Mouse (Mus musculus) limb, embryonic 14.5 days (tissue): ENCODE results near the gene Slc6a3. TPM values are rescaled to one million over a fixed set of nuclear protein-coding genes. Genes with fewer than 3 reads are reported as not detected.

Source experiments
- ATAC-seq: fragments of 200-750 bp; cut with Nextera tagmentation; 2 replicates; pipeline ENCODE4 v1.8.0; 2017; ENCODE audit warnings: low read depth, moderate number of reproducible peaks, moderate TSS enrichment; ENCODE audit not compliant: low FRiP score
- DNase-seq: peaks from one replicate; pipeline ENCODE4 v3.0.0-alpha.2; 2015; ENCODE audit warnings: low spot score
- H3K27ac ChIP-seq: fragments of 300-500 bp; sonication (generic); replicated peaks from 2 replicates; pipeline ENCODE4 v1.5.1; 2014; ENCODE audit warnings: low read depth, mild to moderate bottlenecking, low read length, moderate library complexity, mixed read lengths
- H3K27me3 ChIP-seq: fragments of 300-500 bp; sonication (generic); 2 replicates; pipeline ENCODE4 v1.6.1; 2014; ENCODE audit warnings: low read length, mixed read lengths; ENCODE audit not compliant: control insufficient read depth, insufficient read depth
- H3K36me3 ChIP-seq: fragments of 300-500 bp; sonication (generic); 2 replicates; pipeline ENCODE4 v1.6.1; 2014; ENCODE audit warnings: mild to moderate bottlenecking, low read length, moderate library complexity, mixed read lengths; ENCODE audit not compliant: control insufficient read depth, insufficient read depth
- H3K4me1 ChIP-seq: fragments of 300-500 bp; sonication (generic); 2 replicates; pipeline ENCODE4 v1.6.1; 2014; ENCODE audit warnings: antibody characterized with exemption, low read length, mixed read lengths; ENCODE audit not compliant: control insufficient read depth, insufficient read depth
- H3K4me2 ChIP-seq: fragments of 300-500 bp; sonication (generic); replicated peaks from 2 replicates; pipeline ENCODE4 v1.6.1; 2014; ENCODE audit warnings: low read depth, mild to moderate bottlenecking, low read length, moderate library complexity; ENCODE audit not compliant: severe bottlenecking
- H3K4me3 ChIP-seq: fragments of 300-500 bp; sonication (generic); replicated peaks from 2 replicates; pipeline ENCODE4 v1.5.1; 2014; ENCODE audit warnings: low read length
- H3K9ac ChIP-seq: fragments of 300-500 bp; sonication (generic); 2 replicates; pipeline ENCODE4 v1.6.1; 2014; ENCODE audit warnings: mild to moderate bottlenecking, low read depth, low read length, moderate library complexity; ENCODE audit not compliant: severe bottlenecking
- H3K9me3 ChIP-seq: fragments of 300-500 bp; sonication (generic); 2 replicates; pipeline ENCODE4 v1.6.1; 2016; ENCODE audit warnings: low read length; ENCODE audit not compliant: control insufficient read depth
- POLR2A ChIP-seq: fragments of 200-500 bp; IDR thresholded peaks from 2 replicates; pipeline ENCODE4 v1.8.0; 2012; ENCODE audit warnings: inconsistent platforms, mild to moderate bottlenecking, moderate library complexity, borderline replicate concordance; ENCODE audit not compliant: insufficient read depth, insufficient read length; ENCODE audit errors: extremely low read depth
- WGBS: fragments of 180-500 bp; shearing (Covaris S2); extraction: QIAGEN DNeasy Blood & Tissue Kit; methylation state at CpG from one replicate; pipeline ENCODE4 v1.1.7; 2014; 5-methylcytosine and 5-hydroxymethylcytosine counted together
- polyA plus RNA-seq, 2 experiments: library from polyadenylated mRNA; depleted of rRNA in 1 of 2; stranded (reverse) in 1 of 2; unstranded in 1 of 2; fragments of >200 nt; fragmentation: Nextera tagmentation in 1 of 2; extraction: Ambion mirVana in 1 of 2; gene quantifications; 2 replicates each; pipeline versions ENCODE4 v1.2.1 to v1.2.3; 2012 to 2014

The Slc6a3 gene
- polyA plus RNA-seq, 2 experiments = 0.06 to 0.14 TPM

DNA sequence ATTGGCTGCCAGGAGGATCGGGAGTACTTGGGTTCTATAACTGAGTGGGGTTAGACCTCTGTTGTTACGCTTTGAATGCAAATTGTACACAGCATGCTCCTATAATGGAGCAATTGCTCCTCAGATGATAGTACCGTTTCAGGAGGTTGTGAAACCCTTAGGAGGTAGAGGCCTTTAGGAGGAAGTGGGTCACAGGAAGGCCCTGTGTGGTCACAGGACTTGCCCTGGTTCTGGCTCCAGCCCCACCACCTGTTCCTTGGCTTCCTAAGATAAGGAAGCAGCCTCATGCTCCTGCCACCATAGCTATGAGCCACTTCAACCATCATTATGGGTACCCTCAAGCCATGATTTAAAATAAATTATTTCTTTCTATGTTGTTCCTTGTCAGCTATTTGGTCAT, 54.9 kb downstream of the Slc6a3 start:
- WGBS = 71% methylated on average over 3 of the region's 3 CpGs
- Histone ChIP-seq H3K27ac (no peak overlapping the region), H3K4me2 (no peak overlapping the region), H3K4me3 (no peak overlapping the region), H3K9me3 (no peaks in the 10 kb centered on the region), H3K27me3 (no peaks in the 10 kb centered on the region), H3K36me3 (no peaks in the 10 kb centered on the region), H3K4me1 (no peaks in the 10 kb centered on the region), H3K9ac (no peak overlapping the region)
- TF ChIP-seq POLR2A = no peak
- DNase-seq = no peak
- ATAC-seq = no peak

DNA sequence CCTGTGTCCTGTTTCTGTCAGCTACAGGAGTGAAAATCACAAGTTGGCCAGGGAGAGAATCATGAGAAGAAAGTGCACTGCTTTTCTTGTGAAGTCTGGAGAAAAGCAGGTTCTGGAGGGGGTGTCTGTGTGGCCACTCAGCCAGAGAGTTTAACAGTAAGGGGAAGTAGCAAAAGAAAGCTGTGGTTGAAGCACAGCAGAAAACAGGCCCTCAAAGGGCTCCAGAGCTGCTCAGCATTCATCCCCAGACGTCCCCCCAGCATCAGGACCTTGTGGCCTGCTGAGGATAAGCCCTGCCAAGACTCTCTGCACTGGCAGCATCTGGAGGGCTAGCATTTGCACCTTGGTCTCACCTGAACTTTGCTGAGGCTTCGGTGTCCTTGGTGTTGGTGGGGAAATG, 56.0 kb downstream of the Slc6a3 start:
- no peaks in the 10 kb centered on the region for H3K4me1 ChIP-seq
- no peak overlapping the region for H3K4me3 ChIP-seq
- no peak for DNase-seq
- 40% methylated on average over 2 of the region's 2 CpGs for WGBS
- H3K27me3 ChIP-seq = no peaks in the 10 kb centered on the region
- no peaks in the 10 kb centered on the region for H3K9me3 ChIP-seq
- H3K27ac ChIP-seq = no peak overlapping the region
- H3K9ac ChIP-seq = no peak overlapping the region
- TF ChIP-seq POLR2A = no peak
- H3K36me3 ChIP-seq = no peaks in the 10 kb centered on the region
- no peak for ATAC-seq
- H3K4me2 ChIP-seq = no peak overlapping the region

DNA sequence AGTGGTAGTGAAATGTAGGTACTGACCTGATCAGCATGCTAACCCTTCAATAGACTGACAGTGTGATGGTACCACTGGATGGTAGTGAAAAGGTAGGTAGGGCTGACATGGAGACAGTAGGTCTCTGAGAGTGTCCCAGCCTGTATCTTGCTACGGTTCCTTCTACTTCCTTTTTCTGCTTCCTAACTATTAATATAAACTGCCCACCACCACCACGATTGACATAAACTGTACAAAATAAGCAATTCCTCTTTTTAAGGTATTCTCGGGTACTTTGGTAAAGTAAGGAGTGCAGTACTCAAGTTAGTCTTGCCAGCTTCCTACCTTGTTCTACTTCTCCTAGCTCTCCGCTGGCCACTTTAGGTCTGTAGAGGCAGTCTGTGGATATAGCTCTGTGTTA, 59.7 kb downstream of the Slc6a3 start:
- H3K9me3 ChIP-seq = no peaks in the 10 kb centered on the region
- H3K4me1 ChIP-seq = no peaks in the 10 kb centered on the region
- TF ChIP-seq POLR2A = no peak
- no peak overlapping the region for H3K27ac ChIP-seq
- WGBS = 74% methylated on average over 4 of the region's 4 CpGs
- no peak for DNase-seq
- no peak overlapping the region for H3K4me3 ChIP-seq
- no peak overlapping the region for H3K4me2 ChIP-seq
- no peak overlapping the region for H3K9ac ChIP-seq
- no peak for ATAC-seq
- no peaks in the 10 kb centered on the region for H3K27me3 ChIP-seq
- H3K36me3 ChIP-seq = no peaks in the 10 kb centered on the region

DNA sequence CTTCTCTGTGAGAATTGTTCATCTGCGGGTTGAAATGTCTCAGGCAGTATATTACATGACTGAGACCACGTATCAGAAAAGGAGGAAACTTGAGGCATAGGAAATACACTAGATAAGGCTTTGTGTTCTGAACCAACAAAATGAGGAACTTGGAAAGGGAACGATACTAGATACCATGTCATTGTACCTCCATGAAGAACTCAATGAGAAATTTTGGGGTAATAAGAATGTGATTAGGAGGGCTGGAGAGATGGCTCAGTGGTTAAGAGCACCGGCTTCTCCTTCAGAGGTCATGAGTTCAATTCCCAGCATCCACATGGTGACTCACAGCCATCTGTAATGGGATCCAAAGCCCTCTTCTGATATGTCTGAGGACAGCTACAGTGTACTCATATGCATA, 63.7 kb downstream of the Slc6a3 start:
- no peak overlapping the region for H3K27ac ChIP-seq
- ATAC-seq (no peak), DNase-seq (no peak)
- peaks cover 10% of the 10 kb centered on the region for H3K4me1 ChIP-seq
- H3K4me2 ChIP-seq = no peak overlapping the region
- WGBS = 72% methylated on average over 4 of the region's 4 CpGs
- H3K36me3 ChIP-seq = no peaks in the 10 kb centered on the region
- H3K4me3 ChIP-seq = no peak overlapping the region
- no peaks in the 10 kb centered on the region for H3K9me3 ChIP-seq
- no peaks in the 10 kb centered on the region for H3K27me3 ChIP-seq
- TF ChIP-seq POLR2A = no peak
- H3K9ac ChIP-seq = no peak overlapping the region

DNA sequence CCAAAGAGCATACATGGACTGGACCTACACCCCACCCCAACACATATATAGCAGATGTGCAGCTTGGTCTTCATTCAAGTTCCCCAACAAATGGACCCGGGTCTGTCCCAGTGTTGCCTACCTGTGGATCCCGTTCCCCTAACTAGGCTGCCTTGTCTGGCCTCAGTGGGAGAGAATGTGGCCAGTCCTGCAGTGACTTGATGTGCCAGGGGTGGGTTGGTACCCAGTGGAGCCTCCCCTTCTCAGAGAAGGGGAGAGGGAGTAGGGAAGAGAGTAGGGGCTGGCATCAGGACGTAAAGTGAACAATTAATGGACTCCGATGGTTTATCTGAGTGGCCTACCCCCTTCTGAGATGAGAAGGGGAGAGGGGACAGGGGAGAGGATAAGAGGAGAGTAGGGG, 66.5 kb downstream of the Slc6a3 start:
- Histone ChIP-seq H3K4me2 (peak overlapping the region; percentile 87), H3K27me3 (no peaks in the 10 kb centered on the region), H3K9me3 (no peaks in the 10 kb centered on the region), H3K4me3 (peak overlapping the region; percentile 78), H3K4me1 (peaks cover 10% of the 10 kb centered on the region), H3K27ac (no peak overlapping the region), H3K36me3 (peaks cover 21% of the 10 kb centered on the region), H3K9ac (peak overlapping the region; percentile 89)
- WGBS = 52% methylated on average over 4 of the region's 4 CpGs
- ATAC-seq = no peak
- no peak for TF ChIP-seq POLR2A
- DNase-seq = no peak
